Mouse (Mus musculus) kidney, postnatal 4 days (tissue): ENCODE measurements around the gene Cldn5.

Experiments
- DNase-seq, 2 experiments: peaks; one replicate each; pipeline ENCODE4 v3.0.0; 2021; ENCODE audit warnings: mixed read lengths in 2 of 2

The Cldn5 gene

GRCm38 (mm10) chr16:18776556-18777100 is at the start of gene Cldn5:
Cldn5 (plus strand) TSS chr16:18776847.
- peak; percentile 73 to 85 for DNase-seq

GRCm38 (mm10) chr16:18727536-18728499 is 48.8 kb upstream of the Cldn5 start:
- no peak for DNase-seq

GRCm38 (mm10) chr16:18729185-18729584 is 47.5 kb upstream of the Cldn5 start:
- no peak for DNase-seq

- no peak for DNase-seq
Measured at GRCm38 (mm10) chr16:18730640-18731039, 46.0 kb upstream of the Cldn5 start.

- DNase-seq, result peak; percentile 30 to 55
Measured at GRCm38 (mm10) chr16:18733100-18733956, 43.3 kb upstream of the Cldn5 start.

- no peak for DNase-seq
Measured at GRCm38 (mm10) chr16:18738303-18738702, 38.3 kb upstream of the Cldn5 start.

GRCm38 (mm10) chr16:18746268-18747122 is 30.2 kb upstream of the Cldn5 start:
- DNase-seq, result no peak

- peak; percentile 15 to 46 for DNase-seq
Measured at GRCm38 (mm10) chr16:18751101-18751500, 25.5 kb upstream of the Cldn5 start.

- DNase-seq, result no peak
Measured at GRCm38 (mm10) chr16:18751885-18752499, 24.7 kb upstream of the Cldn5 start.

GRCm38 (mm10) chr16:18761734-18762133 is 14.9 kb upstream of the Cldn5 start:
- DNase-seq, result no peak

GRCm38 (mm10) chr16:18762960-18763359 is 13.7 kb upstream of the Cldn5 start:
- no peak for DNase-seq

- DNase-seq, result no peak
Measured at GRCm38 (mm10) chr16:18766390-18766789, 10.3 kb upstream of the Cldn5 start.

GRCm38 (mm10) chr16:18769501-18769900 is 7.1 kb upstream of the Cldn5 start:
- no peak for DNase-seq

GRCm38 (mm10) chr16:18773936-18774335 is 2.7 kb upstream of the Cldn5 start:
- no peak for DNase-seq

- peak; percentile 44 to 67 for DNase-seq
Measured at GRCm38 (mm10) chr16:18775621-18776555, 759 bp upstream of the Cldn5 start.

GRCm38 (mm10) chr16:18777101-18778080 is 744 bp downstream of the Cldn5 start:
- peak; percentile 41 to 63 for DNase-seq

- no peak for DNase-seq
Measured at GRCm38 (mm10) chr16:18778461-18778860, 1.8 kb downstream of the Cldn5 start.

- DNase-seq, result peak; percentile 58 to 74
Measured at GRCm38 (mm10) chr16:18781810-18782209, 5.2 kb downstream of the Cldn5 start.

GRCm38 (mm10) chr16:18785025-18785424 is 8.4 kb downstream of the Cldn5 start:
- no peak for DNase-seq
